Mouse (Mus musculus) naive thymus-derived CD4-positive, alpha-beta T cell, adult 2 months (primary cell): ENCODE measurements around the gene Prnp.

Experiments used
- DNase-seq: peaks from one replicate; pipeline ENCODE4 v3.0.0-alpha.2; 2011; ENCODE audit warnings: low read depth

Gene Prnp

GRCm38 (mm10) chr2:131909683-131910572, at the start of gene Prnp, which contains the start of gene Prn:
Gene Prnp, plus strand, starts transcription at chr2:131909928.
Gene Prn, plus strand, starts transcription at chr2:131909957.
- DNase-seq, result peak; percentile 94

- DNase-seq, result no peak
Observed at GRCm38 (mm10) chr2:131862617-131863275, 47.0 kb upstream of the Prnp start.

- no peak for DNase-seq
Observed at GRCm38 (mm10) chr2:131863472-131863871, 46.3 kb upstream of the Prnp start.

DNA sequence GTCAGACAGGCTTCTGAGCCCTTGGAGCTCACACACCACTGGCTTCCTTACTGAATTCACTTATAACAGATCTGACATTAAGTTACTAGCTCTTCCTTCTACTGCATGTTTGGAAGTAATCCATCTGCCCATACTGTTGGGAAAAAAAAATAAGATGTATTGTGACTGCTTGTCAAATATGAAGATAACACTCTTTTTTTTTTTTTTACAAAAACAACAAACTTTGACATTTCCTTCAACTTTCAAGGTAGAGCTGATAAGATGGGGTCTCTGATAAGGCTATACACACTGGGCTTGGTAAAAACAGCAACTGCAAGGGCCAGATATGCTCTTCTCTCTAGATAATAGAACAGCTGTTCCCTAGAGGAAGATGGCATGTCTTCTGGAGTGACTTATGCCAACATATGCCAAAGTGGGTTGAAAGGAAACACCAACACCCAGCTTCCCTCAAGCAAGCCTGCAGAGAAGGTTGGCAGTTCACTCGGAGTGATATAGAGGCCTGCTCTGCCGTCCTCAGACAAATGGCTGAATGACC, 45.4 kb upstream of the Prnp start:
- DNase-seq, result no peak

DNA sequence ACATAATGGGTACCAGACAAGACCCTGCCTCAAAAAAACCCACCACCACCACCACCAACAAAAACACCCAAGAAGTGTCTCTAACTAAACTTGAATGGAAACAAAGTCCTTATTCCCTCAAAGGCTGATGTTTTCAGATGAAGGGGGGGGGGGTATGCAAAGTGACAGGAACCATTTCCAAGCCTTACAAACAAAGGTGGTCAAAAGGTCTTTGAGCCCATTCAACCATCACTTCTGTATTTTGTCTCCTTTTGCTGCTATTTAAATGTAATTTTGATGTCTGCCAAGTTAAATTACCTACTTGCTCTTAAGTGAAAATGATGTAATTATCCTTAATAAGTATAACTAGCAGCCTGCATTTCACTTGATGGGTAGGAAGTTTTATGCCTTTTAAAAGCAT, 43.1 kb upstream of the Prnp start:
- no peak for DNase-seq

DNA sequence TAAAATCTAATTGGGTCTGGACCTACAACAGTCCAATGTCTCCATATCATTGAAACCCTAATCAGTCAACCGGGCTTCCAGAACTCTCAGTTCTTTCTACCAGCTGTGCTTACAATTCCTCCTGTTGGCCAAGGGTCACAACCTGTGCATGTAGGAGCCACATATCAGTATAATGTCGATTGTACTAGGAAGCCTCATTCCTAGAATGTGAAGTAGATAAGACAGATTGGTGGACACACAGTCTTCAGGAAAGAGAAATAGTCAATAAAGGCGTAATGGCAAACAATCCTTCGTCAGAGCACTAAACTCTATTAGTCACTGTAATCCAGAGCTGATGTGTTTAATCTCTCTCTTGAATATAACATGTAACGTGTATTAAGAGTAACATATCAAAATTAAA, 40.7 kb upstream of the Prnp start:
- no peak for DNase-seq

DNA sequence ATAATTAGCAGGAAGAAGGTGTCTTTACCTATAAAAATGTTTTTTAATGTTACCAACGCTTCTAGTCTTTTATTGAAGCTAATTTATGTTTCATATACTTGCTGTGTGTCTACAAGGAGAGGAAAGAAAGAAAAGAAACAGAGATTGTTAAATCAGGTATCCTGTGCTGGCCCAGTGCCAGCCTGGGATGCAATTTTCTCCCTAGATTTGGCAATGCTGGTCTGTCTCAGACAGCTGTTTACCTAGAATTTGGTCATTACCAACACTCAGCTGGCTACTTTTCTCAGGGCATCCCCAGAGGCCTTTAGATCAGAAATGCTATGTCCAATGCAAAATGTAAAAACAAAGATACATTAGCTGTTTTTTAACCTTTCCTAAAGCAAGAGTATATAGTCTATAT, 36.4 kb upstream of the Prnp start:
- DNase-seq, result no peak

GRCm38 (mm10) chr2:131876551-131877265, 33.0 kb upstream of the Prnp start:
- DNase-seq, result no peak

GRCm38 (mm10) chr2:131881766-131882165, 28.0 kb upstream of the Prnp start:
- DNase-seq, result no peak

DNA sequence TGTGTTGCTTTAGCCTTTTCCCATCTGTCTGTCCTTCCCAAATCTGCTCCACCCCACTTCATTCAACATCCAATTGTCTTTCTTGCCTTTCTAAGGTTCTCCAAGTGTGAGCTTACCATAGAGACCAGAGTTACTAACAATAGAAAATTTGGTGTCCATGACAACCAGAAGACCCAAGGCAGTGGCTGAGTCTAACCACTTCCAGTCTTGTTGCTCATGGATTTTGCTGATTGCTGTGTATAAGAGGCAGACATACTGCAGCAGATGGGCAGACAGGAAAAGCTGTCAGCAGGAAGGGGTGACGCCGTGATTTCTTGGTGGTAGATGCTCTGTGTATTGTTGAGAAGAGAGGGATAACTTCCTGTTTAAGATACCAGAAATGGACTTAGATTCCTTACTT, 26.6 kb upstream of the Prnp start:
- DNase-seq, result no peak

- DNase-seq, result peak; percentile 23
Observed at GRCm38 (mm10) chr2:131886503-131887160, 23.1 kb upstream of the Prnp start.

GRCm38 (mm10) chr2:131888233-131888632, 21.5 kb upstream of the Prnp start:
- DNase-seq, result peak; percentile 28

DNA sequence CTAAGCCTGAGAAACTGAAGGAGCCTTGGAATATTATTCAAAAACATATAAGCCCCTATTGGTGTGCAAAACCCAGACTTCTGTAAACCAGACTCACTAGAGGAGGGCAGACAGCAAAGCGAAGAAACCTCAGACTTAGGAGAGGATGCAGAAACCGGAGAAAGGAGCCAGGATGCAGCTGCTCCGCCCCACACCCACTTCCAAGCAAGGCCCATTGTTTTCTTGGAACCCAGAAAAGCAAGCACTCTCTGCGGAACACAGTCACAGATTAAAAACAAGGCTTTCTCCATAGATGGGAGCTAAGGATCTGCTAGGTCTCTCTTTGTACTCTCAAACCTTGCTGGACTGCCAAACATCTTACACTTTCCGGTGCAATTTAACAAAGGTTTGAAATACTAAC, 17.2 kb upstream of the Prnp start:
- DNase-seq, result no peak

- no peak for DNase-seq
Observed at GRCm38 (mm10) chr2:131895106-131895505, 14.6 kb upstream of the Prnp start.

GRCm38 (mm10) chr2:131896011-131896410, 13.7 kb upstream of the Prnp start:
- DNase-seq, result no peak

- DNase-seq, result no peak
Observed at GRCm38 (mm10) chr2:131897336-131898109, 12.2 kb upstream of the Prnp start.

DNA sequence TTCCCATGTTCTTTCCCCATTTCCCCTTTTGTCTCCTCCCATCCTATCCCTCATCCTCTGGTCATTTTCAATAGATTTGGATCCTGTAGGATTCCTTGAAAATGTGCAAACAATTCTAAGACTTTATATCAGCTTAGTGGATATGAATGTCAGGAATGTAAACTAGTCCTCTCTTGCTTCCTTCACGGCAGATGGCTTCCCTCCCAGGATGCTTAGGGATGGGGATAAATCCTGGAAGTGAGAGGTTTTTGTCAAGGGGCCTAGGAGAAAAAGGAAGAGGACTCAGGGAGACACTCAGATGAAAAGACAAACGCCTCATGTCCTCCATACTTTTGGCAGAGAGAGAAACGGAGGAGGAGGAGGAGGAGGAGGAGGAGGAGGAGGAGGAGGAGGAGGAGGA, 7.3 kb upstream of the Prnp start:
- no peak for DNase-seq

DNA sequence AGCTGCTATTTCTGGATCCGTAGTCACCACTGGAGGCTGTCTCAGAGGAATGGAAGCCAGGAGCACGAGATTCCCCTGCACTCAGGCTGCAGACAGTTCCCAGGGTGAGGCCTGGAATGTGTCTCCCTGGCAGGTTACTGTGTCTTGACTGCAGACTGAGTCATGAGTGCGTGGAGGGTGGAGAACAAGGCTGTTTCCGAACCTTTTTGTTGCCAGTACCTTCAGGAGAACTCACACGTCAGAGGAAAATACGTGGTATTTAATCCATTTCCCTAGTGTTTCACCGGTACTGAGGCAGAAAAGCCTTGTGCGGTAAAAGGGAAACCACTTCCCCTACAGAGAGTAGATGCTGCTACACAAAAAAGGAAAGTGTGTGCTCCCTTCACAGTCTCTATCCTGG, 6.9 kb upstream of the Prnp start:
- peak; percentile 67 for DNase-seq

GRCm38 (mm10) chr2:131905025-131905424, 4.7 kb upstream of the Prnp start:
- DNase-seq, result no peak

GRCm38 (mm10) chr2:131905776-131906175, 4.0 kb upstream of the Prnp start:
- DNase-seq, result no peak

DNA sequence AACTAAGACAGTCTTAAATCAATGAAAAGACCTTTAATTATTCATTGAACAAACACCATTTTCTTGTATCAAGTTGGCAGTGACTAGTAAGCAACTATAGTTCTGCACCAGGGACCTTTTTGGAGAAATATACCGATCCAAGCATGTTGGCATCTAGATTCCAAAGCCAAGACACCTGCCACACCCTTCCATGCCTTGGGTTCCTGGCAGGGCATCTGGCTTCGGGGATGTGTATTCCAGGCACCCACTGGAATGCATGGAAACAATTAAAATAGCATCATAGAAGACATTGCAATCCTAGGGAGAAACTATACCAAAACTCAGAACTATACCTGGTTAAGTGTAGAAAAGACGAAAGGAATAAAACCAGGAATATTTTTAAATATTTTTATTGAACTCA, 3.5 kb upstream of the Prnp start:
- no peak for DNase-seq
